Mouse (Mus musculus): ENCODE data around the gene Ms4a6c.
"Not testable (repeated sequence)": the region's sequence is repeated elsewhere in the genome, so short reads cannot be mapped to it uniquely, and the experiment has no call there.

Gene Ms4a6c

DNA sequence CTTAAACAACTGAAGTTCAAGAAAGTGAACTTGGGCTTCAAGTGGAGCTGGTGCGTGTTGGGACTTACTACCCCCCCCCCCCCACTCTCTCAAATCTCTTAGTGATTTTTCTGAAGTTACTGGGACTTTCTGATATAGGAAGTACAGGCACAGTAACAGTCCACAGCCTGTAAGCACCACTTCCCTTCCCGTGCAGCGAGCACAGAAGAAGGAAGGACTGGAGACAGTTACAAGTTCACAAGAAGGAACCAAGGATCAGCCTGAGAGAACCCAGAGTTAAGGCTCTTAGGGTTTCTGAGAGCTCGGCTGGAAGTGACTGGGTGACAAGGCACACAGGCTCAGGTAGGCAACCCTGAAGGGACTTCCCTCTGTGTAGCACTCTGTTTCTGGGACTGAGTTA lies at the start of gene Ms4a6c:
Gene Ms4a6c, plus strand, starts transcription at position 152 of the 400 bp plus-strand sequence.
- in situ Hi-C loops (cut with MboI, MseI): not testable (repeated sequence)

DNA sequence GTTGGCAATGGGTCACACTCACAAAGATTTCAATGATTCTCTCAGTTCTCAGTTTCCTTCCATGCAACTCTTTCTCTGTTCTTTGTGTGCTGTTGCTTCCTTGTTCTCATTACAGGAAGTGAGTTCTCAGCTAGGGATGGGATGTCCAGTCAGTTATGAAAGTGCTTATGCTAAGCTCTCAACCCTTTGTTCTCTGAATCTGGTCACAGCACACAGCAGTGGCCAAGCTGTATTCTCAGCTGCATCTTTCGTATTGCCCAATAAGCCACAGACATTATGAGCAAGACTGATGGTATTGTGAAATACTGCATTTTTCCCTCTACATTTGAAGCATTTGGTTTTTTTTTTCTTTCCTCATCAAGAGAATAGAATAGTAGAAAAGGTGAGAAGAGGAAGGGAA lies 38.0 kb upstream of the Ms4a6c start:
- in situ Hi-C loops (cut with MboI, MseI): not testable (repeated sequence)

- in situ Hi-C loops (cut with MboI, MseI): no loop called here
Observed at GRCm38 (mm10) chr19:11435058-11435834, 33.9 kb upstream of the Ms4a6c start.

DNA sequence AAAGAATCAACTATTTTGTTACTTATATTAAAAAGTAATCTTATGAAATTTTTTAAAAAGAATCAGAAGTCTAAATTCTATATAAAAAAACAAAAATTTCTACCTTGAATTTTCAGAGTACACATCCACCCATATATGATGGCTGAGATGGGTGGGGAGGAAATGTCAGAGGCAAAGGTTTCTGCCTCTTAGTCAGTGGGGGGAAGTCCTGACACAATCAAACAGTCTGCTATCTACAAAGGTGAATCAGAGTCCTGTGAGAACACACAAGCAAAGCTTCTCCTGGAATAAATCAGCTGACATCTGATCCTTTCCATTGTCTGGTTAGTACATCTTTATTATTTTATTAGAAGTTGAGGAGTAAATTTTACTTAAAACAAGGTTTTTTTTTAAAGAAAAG lies 25.8 kb upstream of the Ms4a6c start, which contains the start of gene Ms4a4b:
Gene Ms4a4b, plus strand, starts transcription at position 216 of the 400 bp plus-strand sequence.
- in situ Hi-C loops (cut with MboI, MseI): no loop called here

- in situ Hi-C loops (cut with MboI, MseI): no loop called here
Observed at GRCm38 (mm10) chr19:11443964-11444363, 25.2 kb upstream of the Ms4a6c start.

GRCm38 (mm10) chr19:11447238-11447637 lies 21.9 kb upstream of the Ms4a6c start:
- in situ Hi-C loops (cut with MboI, MseI): no loop called here

DNA sequence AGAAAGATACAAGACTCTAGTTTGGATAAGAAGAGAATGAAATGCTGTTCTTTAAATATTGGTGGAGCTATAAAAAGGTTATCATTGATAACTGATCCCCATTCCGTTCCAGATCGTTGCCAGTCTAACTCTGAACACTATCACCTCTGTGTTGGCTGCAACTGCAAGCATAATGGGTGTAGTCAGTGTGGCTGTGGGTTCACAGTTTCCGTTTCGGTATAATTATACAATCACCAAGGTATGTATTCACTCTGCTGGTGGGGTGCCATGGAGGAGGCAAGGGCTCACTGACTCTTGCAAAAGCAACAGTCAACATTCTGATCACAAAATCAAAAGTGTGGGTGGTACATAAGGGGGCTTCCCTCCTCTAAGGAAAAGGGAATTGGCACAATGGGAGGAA lies 10.1 kb upstream of the Ms4a6c start:
- in situ Hi-C loops (cut with MboI, MseI): not testable (repeated sequence)

DNA sequence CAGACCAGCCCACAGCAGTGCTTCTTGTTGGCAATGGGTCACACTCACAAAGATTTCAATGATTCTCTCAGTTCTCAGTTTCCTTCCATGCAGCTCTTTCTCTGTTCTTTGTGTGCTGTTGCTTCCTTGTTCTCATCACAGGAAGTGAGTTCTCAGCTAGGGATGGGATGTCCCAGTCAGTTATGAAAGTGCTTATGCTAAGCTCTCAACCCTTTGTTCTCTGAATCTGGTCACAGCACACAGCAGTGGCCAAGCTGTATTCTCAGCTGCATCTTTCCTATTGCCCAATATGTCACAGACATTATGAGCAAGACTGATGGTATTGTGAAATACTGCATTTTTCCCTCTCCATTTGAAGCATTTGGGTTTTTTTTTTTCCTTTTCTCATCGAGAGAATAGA lies 4.4 kb upstream of the Ms4a6c start:
- in situ Hi-C loops (cut with MboI, MseI): not testable (repeated sequence)

DNA sequence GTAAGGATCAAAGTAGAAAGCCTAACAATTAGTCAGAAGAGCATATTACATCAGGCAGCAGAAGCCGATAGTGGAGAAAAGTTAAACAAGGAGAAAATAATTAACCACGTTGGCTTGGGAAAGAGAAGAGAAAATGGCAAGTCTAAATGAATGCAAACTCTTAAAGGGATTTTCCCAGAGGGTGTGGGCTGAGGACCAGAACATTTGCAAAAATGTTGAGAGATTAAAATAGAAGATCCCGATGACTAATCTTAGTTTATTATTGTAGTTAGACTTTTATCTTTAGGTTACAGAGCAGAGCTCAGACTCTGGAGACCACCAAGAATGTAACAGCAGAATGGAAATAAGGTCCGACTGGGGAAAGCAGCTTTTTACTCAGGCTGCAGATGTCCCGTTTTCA lies 2.7 kb upstream of the Ms4a6c start:
- in situ Hi-C loops (cut with MboI, MseI): no loop called here

DNA sequence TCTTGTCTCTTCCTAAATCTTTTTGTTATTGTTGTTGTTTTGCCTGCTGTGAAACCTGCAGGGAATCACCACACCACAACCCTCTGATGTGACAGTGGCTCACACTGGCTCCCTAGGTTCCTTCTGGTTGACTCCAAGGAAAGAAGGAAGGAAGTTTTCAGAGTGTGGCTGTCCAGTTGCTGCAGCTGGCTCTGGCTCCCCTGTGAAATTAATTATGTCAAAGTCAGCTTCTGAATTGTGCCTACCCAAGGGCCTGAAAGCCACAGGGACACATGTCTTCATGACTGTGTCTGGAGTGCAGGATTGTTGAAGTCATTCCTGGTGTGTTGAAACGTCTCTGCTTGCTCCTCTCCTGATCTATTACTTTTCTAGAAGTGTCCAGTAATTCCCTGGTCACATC lies 805 bp upstream of the Ms4a6c start:
- in situ Hi-C loops (cut with MboI, MseI): not testable (repeated sequence)

- in situ Hi-C loops (cut with MboI, MseI): loop anchor here (25.0 kb wide), 1 partner anchor 533 kb away; no protein-coding TSS in a partner anchor
Observed at GRCm38 (mm10) chr19:11479714-11480113, 10.5 kb downstream of the Ms4a6c start.

DNA sequence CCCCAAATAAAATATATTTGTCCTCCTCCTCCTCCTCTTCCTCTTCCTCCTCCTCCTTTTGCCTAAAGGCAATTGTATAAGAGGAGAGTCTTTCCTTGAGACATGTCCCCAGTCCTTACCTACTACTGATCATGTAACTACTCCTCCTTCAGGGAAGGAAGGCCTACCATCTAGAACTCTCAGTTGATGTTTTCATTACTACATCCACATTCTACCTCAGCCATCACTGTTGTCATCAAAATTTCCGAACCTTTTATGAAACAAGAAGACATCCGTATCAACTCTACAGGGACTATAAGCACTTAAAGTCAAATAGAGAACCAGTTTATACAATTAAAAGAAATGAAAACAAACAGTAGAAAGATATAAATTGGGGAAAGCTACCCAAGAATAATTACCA lies 13.5 kb downstream of the Ms4a6c start:
- in situ Hi-C loops (cut with MboI, MseI): loop anchor here (25.0 kb wide), 1 partner anchor 530 kb away; no protein-coding TSS in a partner anchor

GRCm38 (mm10) chr19:11483941-11484340 lies 14.8 kb downstream of the Ms4a6c start:
- in situ Hi-C loops (cut with MboI, MseI): loop anchor here (25.0 kb wide), 1 partner anchor 528 kb away; no protein-coding TSS in a partner anchor

DNA sequence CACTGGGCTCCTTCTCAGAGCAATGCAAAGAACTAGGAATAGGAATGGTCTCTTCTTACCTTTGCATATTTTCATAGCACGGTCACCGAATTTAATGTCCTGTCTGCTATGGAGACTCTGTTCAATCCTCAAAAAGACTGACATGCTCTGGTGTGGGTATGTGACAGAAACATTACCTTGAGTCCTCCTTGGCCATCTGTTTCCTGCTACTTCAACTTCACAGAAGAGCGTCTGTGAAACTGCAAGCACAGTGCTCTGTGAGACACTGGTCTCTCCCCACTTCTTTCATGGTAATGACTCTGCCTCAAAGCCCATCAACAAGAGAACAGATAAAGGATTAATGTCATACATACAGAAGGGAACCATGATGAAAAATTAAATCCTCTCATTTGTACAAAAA lies 15.2 kb downstream of the Ms4a6c start:
- in situ Hi-C loops (cut with MboI, MseI): loop anchor here (25.0 kb wide), 1 partner anchor 528 kb away; no protein-coding TSS in a partner anchor

DNA sequence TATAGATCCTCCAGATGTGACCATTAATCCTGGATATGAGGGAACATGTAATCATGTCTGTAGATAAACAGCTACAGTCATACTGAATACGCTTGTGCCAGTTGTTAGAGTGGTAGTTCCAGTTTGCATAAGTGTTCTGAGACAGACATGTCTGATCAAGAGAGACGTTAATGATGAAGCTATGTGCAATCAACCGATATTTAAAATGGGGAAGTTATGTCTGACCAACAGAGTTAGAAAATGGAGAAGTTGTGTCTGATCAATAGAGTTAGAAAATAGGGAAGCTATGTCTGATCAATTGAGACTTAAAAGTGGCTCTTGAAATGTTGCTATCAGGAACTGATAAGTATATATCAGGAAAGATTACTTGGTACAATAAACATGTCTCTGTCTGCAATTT lies 16.1 kb downstream of the Ms4a6c start:
- in situ Hi-C loops (cut with MboI, MseI): loop anchor here (25.0 kb wide), 1 partner anchor 527 kb away; no protein-coding TSS in a partner anchor

- in situ Hi-C loops (cut with MboI, MseI): loop anchor here (25.0 kb wide), 1 partner anchor 527 kb away; no protein-coding TSS in a partner anchor
Observed at GRCm38 (mm10) chr19:11485746-11486145, 16.6 kb downstream of the Ms4a6c start, which contains the start of gene Gm8369. Gene Gm8369, plus strand, starts transcription at chr19:11485938.

DNA sequence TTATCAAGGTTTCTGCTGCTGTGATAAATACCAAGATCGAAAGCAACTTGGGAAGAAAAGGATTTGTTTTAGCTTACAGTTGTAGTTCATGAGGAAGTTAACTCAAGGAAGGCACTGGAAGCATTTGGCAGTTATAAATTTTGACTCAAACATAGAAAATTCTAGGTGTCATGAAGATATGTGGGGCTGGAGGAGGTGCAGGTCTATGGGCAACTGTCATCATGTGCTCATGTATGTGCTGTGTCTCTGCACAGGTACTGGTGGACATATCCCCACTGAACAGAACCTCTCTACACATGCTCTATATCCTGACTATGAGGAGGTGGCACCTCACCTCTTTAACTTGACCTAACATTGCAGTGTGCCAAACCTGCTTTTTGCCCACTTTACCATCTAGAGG lies 17.4 kb downstream of the Ms4a6c start:
- in situ Hi-C loops (cut with MboI, MseI): loop anchor here (25.0 kb wide), 1 partner anchor 526 kb away; no protein-coding TSS in a partner anchor

GRCm38 (mm10) chr19:11491406-11492189 lies 22.4 kb downstream of the Ms4a6c start:
- in situ Hi-C loops (cut with MboI, MseI): loop anchor here (10.0 to 25.0 kb wide), 2 partner anchors 521 to 737 kb away; no protein-coding TSS in a partner anchor

DNA sequence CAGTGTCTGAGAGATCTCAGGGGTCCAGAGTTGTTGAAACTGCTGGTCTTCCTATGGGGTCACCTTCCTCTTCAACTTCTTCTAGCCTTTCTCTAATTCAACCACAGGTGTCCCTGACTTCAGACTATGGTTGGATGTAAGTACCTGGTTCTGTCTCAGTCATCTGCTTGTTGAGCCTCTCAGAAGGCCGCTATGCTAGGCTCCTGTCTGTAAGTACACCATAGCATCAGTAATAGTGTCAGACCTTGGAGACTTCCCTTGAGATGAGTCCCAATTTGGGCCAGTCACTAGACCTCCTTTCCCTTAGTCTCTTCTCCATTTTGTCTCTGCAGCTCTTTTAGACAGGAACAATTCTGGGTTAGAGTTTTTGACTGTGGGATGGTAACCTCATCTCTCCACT lies 23.5 kb downstream of the Ms4a6c start:
- in situ Hi-C loops (cut with MboI, MseI): loop anchor here (10.0 to 25.0 kb wide), 2 partner anchors 520 to 738 kb away; no protein-coding TSS in a partner anchor

- in situ Hi-C loops (cut with MboI, MseI): loop anchor here (10.0 to 25.0 kb wide), 2 partner anchors 518 to 740 kb away; no protein-coding TSS in a partner anchor
Observed at GRCm38 (mm10) chr19:11494519-11494918, 25.4 kb downstream of the Ms4a6c start.

DNA sequence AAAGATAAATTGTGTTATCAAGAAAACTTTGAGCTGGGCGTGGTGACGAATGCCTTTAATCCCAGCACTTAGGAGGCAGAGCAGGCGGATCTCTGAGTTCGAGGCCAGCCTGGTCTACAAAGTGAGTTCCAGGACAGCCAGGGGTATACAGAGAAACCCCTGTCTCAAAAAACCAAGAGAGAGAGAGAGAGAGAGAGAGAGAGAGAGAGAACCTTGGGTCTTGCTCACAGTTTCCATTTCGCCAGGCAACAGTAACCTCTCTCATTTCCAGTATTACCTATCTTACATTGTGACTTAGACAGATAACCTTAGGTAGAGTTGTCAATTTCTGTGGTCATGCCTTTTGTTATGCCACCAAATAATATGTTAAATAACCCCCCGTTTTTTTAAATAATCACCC lies 27.2 kb downstream of the Ms4a6c start:
- in situ Hi-C loops (cut with MboI, MseI): loop anchor here (10.0 to 25.0 kb wide), 2 partner anchors 516 to 742 kb away; no protein-coding TSS in a partner anchor

GRCm38 (mm10) chr19:11497300-11497699 lies 28.1 kb downstream of the Ms4a6c start:
- in situ Hi-C loops (cut with MboI, MseI): loop anchor here (10.0 to 25.0 kb wide), 2 partner anchors 515 to 742 kb away; no protein-coding TSS in a partner anchor
